ENCODE assay signal across 21 mouse cellular contexts in genomic region chr2:109546486-109547115, GRCm38 (mm10).
A peak's percentile ranks its signal among the peaks of the same experiment; 100 is the strongest.
DNase-seq lines count a peak whose midpoint lies in the region; ATAC-seq and TF ChIP-seq lines count a peak whose summit lies in the region.
"Had no signal": no experiment of that assay in that cellular context is flagged by ENCODE, and none has a peak within 500 bp of the region (broad histone marks: within the 10 kb centered on the region; RNA-seq: fewer than 3 reads in every experiment).

No protein-coding gene starts in this region.

- H3K9ac ChIP-seq in hindbrain, postnatal 0 days (replicated peaks; ENCODE audit: low read length), result no peak overlapping the region
- no peak overlapping the region for H3K9ac ChIP-seq in hindbrain, embryonic 14.5 days
- H3K9ac ChIP-seq: forebrain, embryonic 12.5 days; hindbrain, embryonic 15.5 days; limb, embryonic 12.5 days; liver, embryonic 15.5 days; midbrain, embryonic 15.5 days had no signal

- no peaks in the 10 kb centered on the region for H3K27me3 ChIP-seq in hindbrain, postnatal 0 days (ENCODE audit: insufficient read depth, low read length)
- no peaks in the 10 kb centered on the region for H3K27me3 ChIP-seq in hindbrain, embryonic 14.5 days (ENCODE audit: control insufficient read depth, insufficient read depth, low read length)
- H3K27me3 ChIP-seq: forebrain, embryonic 12.5 days; hindbrain, embryonic 15.5 days; limb, embryonic 12.5 days; liver, embryonic 15.5 days; midbrain, embryonic 15.5 days; Patski had no signal

- no peaks in the 10 kb centered on the region for H3K4me1 ChIP-seq in hindbrain, postnatal 0 days (ENCODE audit: insufficient read depth, low read length)
- H3K4me1 ChIP-seq in hindbrain, embryonic 14.5 days (replicated peaks; ENCODE audit: control insufficient read depth, insufficient read depth, low read length), result no peaks in the 10 kb centered on the region
- H3K4me1 ChIP-seq: forebrain, embryonic 12.5 days; heart, embryonic 10.5 days; hindbrain, embryonic 15.5 days; limb, embryonic 12.5 days; liver, embryonic 15.5 days; midbrain, embryonic 15.5 days had no signal

- H3K27ac ChIP-seq in hindbrain, postnatal 0 days, result no peak overlapping the region
- H3K27ac ChIP-seq in hindbrain, embryonic 14.5 days, result no peak overlapping the region
- no peak overlapping the region for H3K27ac ChIP-seq in layer of hippocampus, adult 2 months
- H3K27ac ChIP-seq: forebrain, embryonic 12.5 days; heart, embryonic 10.5 days; hindbrain, embryonic 15.5 days; left cerebral cortex, adult 2 months; limb, embryonic 12.5 days; liver, embryonic 15.5 days; midbrain, embryonic 15.5 days had no signal

- ATAC-seq in hindbrain, postnatal 0 days, result no peak
- ATAC-seq in hindbrain, embryonic 14.5 days (ENCODE audit: low FRiP score), result no peak
- ATAC-seq: activated CD4-positive, CD25-positive, alpha-beta regulatory T cell, adult 4 months; intestine, postnatal 0 days; lung, postnatal 0 days; midbrain, embryonic 15.5 days; Patski had no signal

- TF ChIP-seq CTCF in hindbrain, postnatal 0 days (IDR thresholded peaks at IDR 0.05; ENCODE audit: low read depth), result no peak
- no peak for TF ChIP-seq CTCF in layer of hippocampus, adult 2 months (conservative IDR thresholded peaks at IDR 0.05)

- 76% methylated on average over 7 of the region's 7 CpGs for WGBS in hindbrain, postnatal 0 days
- 85% methylated on average over 7 of the region's 7 CpGs for WGBS in hindbrain, embryonic 14.5 days

- no peak overlapping the region for H3K4me3 ChIP-seq in hindbrain, postnatal 0 days (ENCODE audit: low read length)
- H3K4me3 ChIP-seq in hindbrain, embryonic 14.5 days (replicated peaks; ENCODE audit: low read length), result no peak overlapping the region
- H3K4me3 ChIP-seq in layer of hippocampus, adult 2 months, result no peak overlapping the region
- H3K4me3 ChIP-seq: forebrain, embryonic 12.5 days; heart, embryonic 10.5 days; hindbrain, embryonic 15.5 days; left cerebral cortex, adult 2 months; limb, embryonic 12.5 days; liver, embryonic 15.5 days; midbrain, embryonic 15.5 days had no signal

- H3K9me3 ChIP-seq in hindbrain, postnatal 0 days (ENCODE audit: low read length), result no peaks in the 10 kb centered on the region
- no peaks in the 10 kb centered on the region for H3K9me3 ChIP-seq in hindbrain, embryonic 14.5 days (ENCODE audit: control insufficient read depth, low read length)
- H3K9me3 ChIP-seq: forebrain, embryonic 12.5 days; heart, embryonic 10.5 days; hindbrain, embryonic 15.5 days; limb, embryonic 12.5 days; liver, embryonic 15.5 days; midbrain, embryonic 15.5 days had no signal

- no peaks in the 10 kb centered on the region for H3K36me3 ChIP-seq in hindbrain, postnatal 0 days (ENCODE audit: insufficient read depth, low read length)
- H3K36me3 ChIP-seq in hindbrain, embryonic 14.5 days (replicated peaks; ENCODE audit: control insufficient read depth, insufficient read depth), result no peaks in the 10 kb centered on the region
- H3K36me3 ChIP-seq: forebrain, embryonic 12.5 days; heart, embryonic 10.5 days; hindbrain, embryonic 15.5 days; limb, embryonic 12.5 days; liver, embryonic 15.5 days; midbrain, embryonic 15.5 days had no signal

- peak; percentile 2 for DNase-seq in hindbrain, postnatal 0 days (ENCODE audit: low spot score)
- DNase-seq in hindbrain, embryonic 14.5 days (ENCODE audit: low spot score), result no peak
- DNase-seq in layer of hippocampus, postnatal 10 days (ENCODE audit: low spot score in 2 of 2), result peak; percentile 30 to 44
- DNase-seq in layer of hippocampus, adult 2 months (ENCODE audit: low spot score in 2 of 2), result no peak
- DNase-seq in NIH3T3 (ENCODE audit: low read depth), result peak; percentile 35
- DNase-seq in cerebellum, adult 9-11 months, result peak; percentile 90
- no peak for DNase-seq in adrenal gland, adult 18-20 months (ENCODE audit: low spot score in 2 of 2)
- no peak for DNase-seq in retina, embryonic 14.5 days (ENCODE audit: low spot score)
- DNase-seq: adrenal gland, postnatal 25 days; heart, postnatal 10 days had no signal

- H3K4me2 ChIP-seq in hindbrain, postnatal 0 days (ENCODE audit: low read depth, low read length), result no peak overlapping the region
- no peak overlapping the region for H3K4me2 ChIP-seq in hindbrain, embryonic 14.5 days (replicated peaks)
- H3K4me2 ChIP-seq: forebrain, embryonic 12.5 days; hindbrain, embryonic 15.5 days; limb, embryonic 12.5 days; liver, embryonic 15.5 days; midbrain, embryonic 15.5 days had no signal

Comparison
In these comparisons a context has a peak if more than half of its experiments do, and no peak if none do; other contexts are left out.
1. DNase-seq: peak in hindbrain, postnatal 0 days (single experiment), layer of hippocampus, postnatal 10 days (2 of 2), NIH3T3 (single experiment) and cerebellum, adult 9-11 months (single experiment); none in hindbrain, embryonic 14.5 days (single experiment), layer of hippocampus, adult 2 months (0 of 2), adrenal gland, adult 18-20 months (0 of 2) and retina, embryonic 14.5 days (single experiment).